Comparison of ENCODE assay signal across 11 mouse cellular contexts in genomic region chr17:15024502-15025193, GRCm38 (mm10). TPM values are rescaled to one million over a fixed set of nuclear protein-coding genes. Genes with fewer than 3 reads are reported as not detected.
DNase-seq lines count a peak whose midpoint lies in the region; ATAC-seq lines count a peak whose summit lies in the region.
"Not testable (repeated sequence)": the region's sequence is repeated elsewhere in the genome, so short reads cannot be mapped to it uniquely, and the experiment has no call there.
"Had no signal": no experiment of that assay in that cellular context is flagged by ENCODE, and none has a peak within 500 bp of the region (broad histone marks: within the 10 kb centered on the region; RNA-seq: fewer than 3 reads in every experiment).

No protein-coding gene starts in this region.

- peak; percentile 90 for ATAC-seq in embryonic facial prominence, embryonic 12.5 days (ENCODE audit: insufficient number of reproducible peaks, insufficient read depth, low FRiP score, low TSS enrichment)
- peak; percentile 94 for ATAC-seq in forebrain, embryonic 16.5 days
- ATAC-seq in hematopoietic stem cell, adult 5-6 weeks (replicated peaks in 1 of 2; ENCODE audit: insufficient read depth in 1 of 2, low FRiP score in 2 of 2, low TSS enrichment in 1 of 2, low read depth in 1 of 2, poor library complexity in 2 of 2, severe bottlenecking in 2 of 2): peak; percentile 65 to 67
- ATAC-seq in intestine, embryonic 16.5 days: peak; percentile 80
- ATAC-seq in liver, embryonic 11.5 days (replicated peaks; ENCODE audit: low FRiP score): peak; percentile 72
- peak; percentile 60 for ATAC-seq in megakaryocyte, adult 5-6 weeks (ENCODE audit: poor library complexity, severe bottlenecking)
- peak; percentile 91 for ATAC-seq in neural tube, embryonic 11.5 days (ENCODE audit: insufficient read depth, low FRiP score, low TSS enrichment)

- H3K4me1 ChIP-seq in embryonic facial prominence, embryonic 12.5 days; forebrain, embryonic 16.5 days (replicated peaks; ENCODE audit: control insufficient read depth, insufficient read depth, low read length); intestine, embryonic 16.5 days (ENCODE audit: control insufficient read depth, insufficient read depth, low read length); liver, embryonic 11.5 days (replicated peaks; ENCODE audit: control insufficient read depth, insufficient read depth, low read length); neural tube, embryonic 11.5 days (ENCODE audit: control insufficient read depth, insufficient read depth, low read length): not testable (repeated sequence)

- not testable (repeated sequence) for H3K4me3 ChIP-seq in embryonic facial prominence, embryonic 12.5 days; forebrain, embryonic 16.5 days (replicated peaks; ENCODE audit: low read length); intestine, embryonic 16.5 days (ENCODE audit: low read length); liver, embryonic 11.5 days (ENCODE audit: low read depth, low read length); neural tube, embryonic 11.5 days (ENCODE audit: low read depth, low read length)

- H3K27me3 ChIP-seq in embryonic facial prominence, embryonic 12.5 days; forebrain, embryonic 16.5 days (replicated peaks; ENCODE audit: control insufficient read depth, insufficient read depth, low read length); intestine, embryonic 16.5 days (replicated peaks; ENCODE audit: control insufficient read depth, insufficient read depth, low read length); liver, embryonic 11.5 days (replicated peaks; ENCODE audit: control insufficient read depth, insufficient read depth, low read length); neural tube, embryonic 11.5 days (ENCODE audit: control insufficient read depth, insufficient read depth, low read length): not testable (repeated sequence)

- not testable (repeated sequence) for H3K27ac ChIP-seq in embryonic facial prominence, embryonic 12.5 days; forebrain, embryonic 16.5 days (ENCODE audit: low read length); intestine, embryonic 16.5 days (ENCODE audit: low read length); liver, embryonic 11.5 days (ENCODE audit: low read depth, low read length); neural tube, embryonic 11.5 days (ENCODE audit: low read depth, low read length)

- H3K36me3 ChIP-seq in embryonic facial prominence, embryonic 12.5 days; forebrain, embryonic 16.5 days (ENCODE audit: control insufficient read depth, insufficient read depth); intestine, embryonic 16.5 days (ENCODE audit: control insufficient read depth, insufficient read depth, low read length); liver, embryonic 11.5 days (ENCODE audit: control insufficient read depth, insufficient read depth, low read length); neural tube, embryonic 11.5 days (ENCODE audit: control insufficient read depth, insufficient read depth, low read length): not testable (repeated sequence)

- H3K9me3 ChIP-seq in embryonic facial prominence, embryonic 12.5 days; forebrain, embryonic 16.5 days (ENCODE audit: control insufficient read depth, low read length); intestine, embryonic 16.5 days (ENCODE audit: control insufficient read depth, low read length); liver, embryonic 11.5 days (ENCODE audit: control insufficient read depth, low read length); neural tube, embryonic 11.5 days (ENCODE audit: control insufficient read depth, low read length): not testable (repeated sequence)

- no CpG with 5 or more reads among the region's 48 CpGs for WGBS in embryonic facial prominence, embryonic 12.5 days
- WGBS in forebrain, embryonic 16.5 days: no CpG with 5 or more reads among the region's 48 CpGs
- WGBS in intestine, embryonic 16.5 days: no CpG with 5 or more reads among the region's 48 CpGs
- no CpG with 5 or more reads among the region's 48 CpGs for WGBS in liver, embryonic 11.5 days
- WGBS in neural tube, embryonic 11.5 days: no CpG with 5 or more reads among the region's 48 CpGs

- not testable (repeated sequence) for DNase-seq in liver, embryonic 11.5 days (ENCODE audit: low spot score); neural tube, embryonic 11.5 days (ENCODE audit: low spot score)

- not testable (repeated sequence) for H3K4me2 ChIP-seq in embryonic facial prominence, embryonic 12.5 days (replicated peaks); forebrain, embryonic 16.5 days (ENCODE audit: low read length); intestine, embryonic 16.5 days (ENCODE audit: low read depth, low read length); liver, embryonic 11.5 days; neural tube, embryonic 11.5 days (ENCODE audit: low read depth)

- not testable (repeated sequence) for H3K9ac ChIP-seq in embryonic facial prominence, embryonic 12.5 days; forebrain, embryonic 16.5 days (replicated peaks; ENCODE audit: low read depth, low read length); intestine, embryonic 16.5 days (ENCODE audit: low read depth, low read length); liver, embryonic 11.5 days (ENCODE audit: low read depth, low read length); neural tube, embryonic 11.5 days (ENCODE audit: low read length)

RNA-seq across cellular contexts. Expression of gene Gm3435, which starts 14.7 kb away (rescaled TPM):
- 6.7 and 7.2 TPM in 2 replicates for polyA plus RNA-seq in embryonic facial prominence, embryonic 12.5 days (2016; fragmentation: Nextera tagmentation; extraction: Ambion mirVana)
- polyA plus RNA-seq in forebrain, embryonic 16.5 days (2015; fragmentation: Nextera tagmentation; extraction: Ambion mirVana): 8.5 and 9.9 TPM in 2 replicates
- 3.0 TPM in 2 replicates for total RNA-seq in hematopoietic stem cell, adult 5-6 weeks (2017)
- 8.0 and 8.6 TPM in 2 replicates for polyA plus RNA-seq in intestine, embryonic 16.5 days (2015; fragmentation: Nextera tagmentation; extraction: Ambion mirVana)
- 5.4 and 5.6 TPM in 2 replicates for polyA plus RNA-seq in liver, embryonic 11.5 days (2014; fragmentation: Nextera tagmentation; extraction: Ambion mirVana)
- total RNA-seq in megakaryocyte, adult 5-6 weeks (2015): 5.8 and 6.1 TPM in 2 replicates
- 4.1 and 4.2 TPM in 2 replicates for total RNA-seq in megakaryocyte, adult 5-6 weeks (2017)
- polyA plus RNA-seq in neural tube, embryonic 11.5 days (2014; fragmentation: Nextera tagmentation; extraction: Ambion mirVana): 8.0 and 8.3 TPM in 2 replicates

RNA-seq across cellular contexts. Expression of gene Ermard, which starts 16.4 kb away (rescaled TPM):
- 101 and 107 TPM in 2 replicates for polyA plus RNA-seq in embryonic facial prominence, embryonic 12.5 days (2016; fragmentation: Nextera tagmentation; extraction: Ambion mirVana)
- 73.3 and 86.6 TPM in 2 replicates for polyA plus RNA-seq in forebrain, embryonic 16.5 days (2015; fragmentation: Nextera tagmentation; extraction: Ambion mirVana)
- 40.0 and 52.3 TPM in 2 replicates for total RNA-seq in hematopoietic stem cell, adult 5-6 weeks (2017)
- polyA plus RNA-seq in intestine, embryonic 16.5 days (2015; fragmentation: Nextera tagmentation; extraction: Ambion mirVana): 50.0 and 58.1 TPM in 2 replicates
- 67.2 and 73.1 TPM in 2 replicates for polyA plus RNA-seq in liver, embryonic 11.5 days (2014; fragmentation: Nextera tagmentation; extraction: Ambion mirVana)
- total RNA-seq in megakaryocyte, adult 5-6 weeks (2015): 82.8 and 84.3 TPM in 2 replicates
- total RNA-seq in megakaryocyte, adult 5-6 weeks (2017): 45.1 and 59.1 TPM in 2 replicates
- 57.3 and 63.2 TPM in 2 replicates for polyA plus RNA-seq in neural tube, embryonic 11.5 days (2014; fragmentation: Nextera tagmentation; extraction: Ambion mirVana)

RNA-seq across cellular contexts. Expression of gene Tcte3, which starts 16.6 kb away (rescaled TPM):
- not detected in 2 replicates for polyA plus RNA-seq in embryonic facial prominence, embryonic 12.5 days (2016; fragmentation: Nextera tagmentation; extraction: Ambion mirVana)
- polyA plus RNA-seq in forebrain, embryonic 16.5 days (2015; fragmentation: Nextera tagmentation; extraction: Ambion mirVana): not detected in 2 replicates
- not detected in 2 replicates for total RNA-seq in hematopoietic stem cell, adult 5-6 weeks (2017)
- 1.4 TPM in 1 of 2 replicates, not detected in the other for polyA plus RNA-seq in intestine, embryonic 16.5 days (2015; fragmentation: Nextera tagmentation; extraction: Ambion mirVana)
- polyA plus RNA-seq in liver, embryonic 11.5 days (2014; fragmentation: Nextera tagmentation; extraction: Ambion mirVana): 3.9 and 4.4 TPM in 2 replicates
- 0.39 and 4.2 TPM in 2 replicates for total RNA-seq in megakaryocyte, adult 5-6 weeks (2015)
- 0.81 TPM in 1 of 2 replicates, not detected in the other for total RNA-seq in megakaryocyte, adult 5-6 weeks (2017)
- polyA plus RNA-seq in neural tube, embryonic 11.5 days (2014; fragmentation: Nextera tagmentation; extraction: Ambion mirVana): 0.49 and 1.6 TPM in 2 replicates
- total RNA-seq: gastrocnemius, postnatal 25 days; left cerebral cortex, postnatal 10 days had no signal
- polyA plus RNA-seq: cerebellum, adult 2 months had no signal

RNA-seq across cellular contexts. Expression of gene Gm3448, which starts 16.7 kb away (rescaled TPM):
- 4.4 and 4.8 TPM in 2 replicates for polyA plus RNA-seq in embryonic facial prominence, embryonic 12.5 days (2016; fragmentation: Nextera tagmentation; extraction: Ambion mirVana)
- polyA plus RNA-seq in forebrain, embryonic 16.5 days (2015; fragmentation: Nextera tagmentation; extraction: Ambion mirVana): 5.1 TPM in 2 replicates
- 11.6 and 21.5 TPM in 2 replicates for total RNA-seq in hematopoietic stem cell, adult 5-6 weeks (2017)
- 3.3 and 4.1 TPM in 2 replicates for polyA plus RNA-seq in intestine, embryonic 16.5 days (2015; fragmentation: Nextera tagmentation; extraction: Ambion mirVana)
- 3.0 and 4.6 TPM in 2 replicates for polyA plus RNA-seq in liver, embryonic 11.5 days (2014; fragmentation: Nextera tagmentation; extraction: Ambion mirVana)
- total RNA-seq in megakaryocyte, adult 5-6 weeks (2015): 5.4 and 5.7 TPM in 2 replicates
- total RNA-seq in megakaryocyte, adult 5-6 weeks (2017): 7.0 and 8.3 TPM in 2 replicates
- 2.9 and 3.1 TPM in 2 replicates for polyA plus RNA-seq in neural tube, embryonic 11.5 days (2014; fragmentation: Nextera tagmentation; extraction: Ambion mirVana)

RNA-seq across cellular contexts. Expression of gene Gm3417, which starts 46.1 kb away (rescaled TPM):
- not detected in 2 replicates for polyA plus RNA-seq in embryonic facial prominence, embryonic 12.5 days (2016; fragmentation: Nextera tagmentation; extraction: Ambion mirVana)
- 0.47 and 0.86 TPM in 2 replicates for polyA plus RNA-seq in forebrain, embryonic 16.5 days (2015; fragmentation: Nextera tagmentation; extraction: Ambion mirVana)
- total RNA-seq in hematopoietic stem cell, adult 5-6 weeks (2017): not detected in 2 replicates
- polyA plus RNA-seq in intestine, embryonic 16.5 days (2015; fragmentation: Nextera tagmentation; extraction: Ambion mirVana): 1.2 and 1.7 TPM in 2 replicates
- 1.3 and 2.6 TPM in 2 replicates for polyA plus RNA-seq in liver, embryonic 11.5 days (2014; fragmentation: Nextera tagmentation; extraction: Ambion mirVana)
- total RNA-seq in megakaryocyte, adult 5-6 weeks (2015): 0.80 TPM in 1 of 2 replicates, not detected in the other
- total RNA-seq in megakaryocyte, adult 5-6 weeks (2017): not detected in 2 replicates
- polyA plus RNA-seq in neural tube, embryonic 11.5 days (2014; fragmentation: Nextera tagmentation; extraction: Ambion mirVana): not detected in 2 replicates
- total RNA-seq: gastrocnemius, postnatal 25 days; heart, postnatal 14 days had no signal
